Mouse (Mus musculus): ENCODE data around the gene Atxn7.

GRCm38 (mm10) chr14:14030621-14031020 lies 69.4 kb downstream of the Atxn7 start:
- TF ChIP-seq EP300 (IDR thresholded peaks at IDR 0.05; ENCODE audit: low read depth) (peak; percentile 34), CTCF (IDR thresholded peaks at IDR 0.05; ENCODE audit: low read depth) (no peak)
